Mouse (Mus musculus) liver, embryonic 11.5 days (tissue): ENCODE results near the gene Myh11. TPM values are rescaled to one million over a fixed set of nuclear protein-coding genes. Genes with fewer than 3 reads are reported as not detected.

Experiments
- ATAC-seq: fragments of 200-750 bp; cut with Nextera tagmentation; replicated peaks from 2 replicates; pipeline ENCODE4 v1.8.0; 2017; ENCODE audit warnings: moderate number of reproducible peaks, mild to moderate bottlenecking, moderate TSS enrichment, moderate library complexity; ENCODE audit not compliant: low FRiP score
- DNase-seq: peaks from one replicate; pipeline ENCODE4 v3.0.0-alpha.2; 2017; ENCODE audit warnings: low spot score
- H3K27ac ChIP-seq: fragments of 300-500 bp; sonication (generic); 2 replicates; pipeline ENCODE4 v1.5.1; 2014; ENCODE audit warnings: mild to moderate bottlenecking, low read depth, low read length, control low read depth
- H3K27me3 ChIP-seq: fragments of 300-500 bp; sonication (generic); replicated peaks from 2 replicates; pipeline ENCODE4 v1.6.1; 2014; ENCODE audit warnings: low read length, mixed read lengths; ENCODE audit not compliant: control insufficient read depth, insufficient read depth
- H3K36me3 ChIP-seq: fragments of 300-500 bp; sonication (generic); 2 replicates; pipeline ENCODE4 v1.6.1; 2014; ENCODE audit warnings: mild to moderate bottlenecking, low read length, moderate library complexity, mixed read lengths; ENCODE audit not compliant: control insufficient read depth, insufficient read depth
- H3K4me1 ChIP-seq: fragments of 300-500 bp; sonication (generic); replicated peaks from 2 replicates; pipeline ENCODE4 v1.6.1; 2014; ENCODE audit warnings: low read length, mixed read lengths; ENCODE audit not compliant: control insufficient read depth, insufficient read depth
- H3K4me2 ChIP-seq: fragments of 300-500 bp; sonication (generic); 2 replicates; pipeline ENCODE4 v1.6.1; 2014; ENCODE audit warnings: mild to moderate bottlenecking, control low read depth, moderate library complexity
- H3K4me3 ChIP-seq: fragments of 300-500 bp; sonication (generic); 2 replicates; pipeline ENCODE4 v1.5.1; 2014; ENCODE audit warnings: low read depth, low read length, control low read depth
- H3K9ac ChIP-seq: fragments of 300-500 bp; sonication (generic); 2 replicates; pipeline ENCODE4 v1.6.1; 2014; ENCODE audit warnings: low read depth, low read length, control low read depth
- H3K9me3 ChIP-seq: fragments of 300-500 bp; sonication (generic); 2 replicates; pipeline ENCODE4 v1.6.1; 2016; ENCODE audit warnings: low read length, inconsistent platforms, mixed read lengths; ENCODE audit not compliant: control insufficient read depth
- WGBS: fragments of 180-500 bp; shearing (Covaris S2); extraction: QIAGEN DNeasy Blood & Tissue Kit; methylation state at CpG from one replicate; pipeline ENCODE4 v1.1.7; 2014; 5-methylcytosine and 5-hydroxymethylcytosine counted together
- polyA plus RNA-seq: library from polyadenylated mRNA; unstranded; fragments of >200 nt; fragmentation: Nextera tagmentation; extraction: Ambion mirVana; gene quantifications from 2 replicates; pipeline ENCODE4 v1.2.1, GENCODE M21; 2014

Gene Myh11
- polyA plus RNA-seq, 1 experiment from 2014 or later, result 0.84 TPM

- Histone ChIP-seq H3K4me2 (no peak overlapping the region), H3K4me1 (no peaks in the 10 kb centered on the region), H3K4me3 (no peak overlapping the region), H3K36me3 (no peaks in the 10 kb centered on the region), H3K9me3 (no peaks in the 10 kb centered on the region), H3K27me3 (no peaks in the 10 kb centered on the region), H3K9ac (no peak overlapping the region), H3K27ac (no peak overlapping the region)
- DNase-seq (no peak), ATAC-seq (no peak)
- 47% methylated on average over 2 of the region's 2 CpGs for WGBS
Observed at GRCm38 (mm10) chr16:14258856-14259255, 32.3 kb downstream of the Myh11 start.

GRCm38 (mm10) chr16:14253586-14253985 is 37.6 kb downstream of the Myh11 start:
- Histone ChIP-seq H3K4me3 (no peak overlapping the region), H3K4me2 (no peak overlapping the region), H3K4me1 (no peaks in the 10 kb centered on the region), H3K27me3 (no peaks in the 10 kb centered on the region), H3K9ac (no peak overlapping the region), H3K9me3 (no peaks in the 10 kb centered on the region), H3K36me3 (no peaks in the 10 kb centered on the region), H3K27ac (no peak overlapping the region)
- no peak for DNase-seq
- no peak for ATAC-seq
- WGBS, result 74% methylated on average over 3 of the region's 3 CpGs

- ATAC-seq (no peak), DNase-seq (no peak)
- Histone ChIP-seq H3K27ac (no peak overlapping the region), H3K27me3 (no peaks in the 10 kb centered on the region), H3K4me3 (no peak overlapping the region), H3K9me3 (no peaks in the 10 kb centered on the region), H3K4me2 (no peak overlapping the region), H3K9ac (no peak overlapping the region), H3K36me3 (no peaks in the 10 kb centered on the region), H3K4me1 (no peaks in the 10 kb centered on the region)
- 78% methylated on average over 4 of the region's 4 CpGs for WGBS
Observed at GRCm38 (mm10) chr16:14252877-14253276, 38.3 kb downstream of the Myh11 start.

- no peak for ATAC-seq
Observed at GRCm38 (mm10) chr16:14249913-14250312, 41.3 kb downstream of the Myh11 start.

GRCm38 (mm10) chr16:14242553-14242952 is 48.6 kb downstream of the Myh11 start:
- WGBS, result 26% methylated on average over 2 of the region's 2 CpGs
- H3K4me3 ChIP-seq, result no peak overlapping the region
- no peak overlapping the region for H3K9ac ChIP-seq
- ATAC-seq (no peak), DNase-seq (no peak)
- no peaks in the 10 kb centered on the region for H3K4me1 ChIP-seq
- no peak overlapping the region for H3K27ac ChIP-seq
- H3K9me3 ChIP-seq, result no peaks in the 10 kb centered on the region
- no peak overlapping the region for H3K4me2 ChIP-seq
- no peaks in the 10 kb centered on the region for H3K36me3 ChIP-seq
- H3K27me3 ChIP-seq, result no peaks in the 10 kb centered on the region

More at GRCm38 (mm10) chr16:14249913-14250312, 41.3 kb downstream of the Myh11 start:
- 61% methylated on average over 1 of the region's 1 CpGs for WGBS
- Histone ChIP-seq H3K4me1 (no peaks in the 10 kb centered on the region), H3K4me2 (no peak overlapping the region), H3K27me3 (no peaks in the 10 kb centered on the region), H3K9me3 (no peaks in the 10 kb centered on the region), H3K4me3 (no peak overlapping the region), H3K36me3 (no peaks in the 10 kb centered on the region), H3K27ac (no peak overlapping the region), H3K9ac (no peak overlapping the region)
- DNase-seq, result no peak

- no peak overlapping the region for H3K9ac ChIP-seq
- ATAC-seq, result no peak
- no peak overlapping the region for H3K27ac ChIP-seq
- no peaks in the 10 kb centered on the region for H3K27me3 ChIP-seq
- H3K4me2 ChIP-seq, result no peak overlapping the region
- no peaks in the 10 kb centered on the region for H3K4me1 ChIP-seq
- no peaks in the 10 kb centered on the region for H3K9me3 ChIP-seq
- 77% methylated on average over 3 of the region's 3 CpGs for WGBS
- no peaks in the 10 kb centered on the region for H3K36me3 ChIP-seq
- DNase-seq, result no peak
- no peak overlapping the region for H3K4me3 ChIP-seq
Observed at GRCm38 (mm10) chr16:14242059-14242458, 49.1 kb downstream of the Myh11 start.

- peak; percentile 75 for DNase-seq
- H3K27ac ChIP-seq, result no peak overlapping the region
- H3K36me3 ChIP-seq, result no peaks in the 10 kb centered on the region
- WGBS, result 21% methylated on average over 6 of the region's 6 CpGs
- peak; percentile 51; the same call in 1 of the 2 replicates for ATAC-seq
- no peak overlapping the region for H3K4me3 ChIP-seq
- H3K4me1 ChIP-seq, result no peaks in the 10 kb centered on the region
- no peak overlapping the region for H3K9ac ChIP-seq
- no peaks in the 10 kb centered on the region for H3K27me3 ChIP-seq
- no peak overlapping the region for H3K4me2 ChIP-seq
- H3K9me3 ChIP-seq, result no peaks in the 10 kb centered on the region
Observed at GRCm38 (mm10) chr16:14237100-14237723, 54.0 kb downstream of the Myh11 start.

- no peaks in the 10 kb centered on the region for H3K27me3 ChIP-seq
- ATAC-seq (no peak), DNase-seq (no peak)
- H3K27ac ChIP-seq, result no peak overlapping the region
- no peak overlapping the region for H3K4me3 ChIP-seq
- H3K9me3 ChIP-seq, result no peaks in the 10 kb centered on the region
- H3K4me1 ChIP-seq, result no peaks in the 10 kb centered on the region
- 82% methylated on average over 3 of the region's 3 CpGs for WGBS
- H3K9ac ChIP-seq, result no peak overlapping the region
- no peaks in the 10 kb centered on the region for H3K36me3 ChIP-seq
- H3K4me2 ChIP-seq, result no peak overlapping the region
Observed at GRCm38 (mm10) chr16:14215156-14215555, 76.0 kb downstream of the Myh11 start.

- Histone ChIP-seq H3K4me1 (no peaks in the 10 kb centered on the region), H3K4me3 (no peak overlapping the region), H3K27me3 (no peaks in the 10 kb centered on the region), H3K27ac (no peak overlapping the region), H3K36me3 (no peaks in the 10 kb centered on the region), H3K9ac (no peak overlapping the region), H3K9me3 (no peaks in the 10 kb centered on the region), H3K4me2 (no peak overlapping the region)
- DNase-seq (no peak), ATAC-seq (no peak)
- 71% methylated on average over 4 of the region's 4 CpGs for WGBS
Observed at GRCm38 (mm10) chr16:14198798-14199197, 92.4 kb downstream of the Myh11 start.
